Mouse (Mus musculus): Measurements from ENCODE around the gene Prpf18. TPM values are rescaled to one million over a fixed set of nuclear protein-coding genes. Genes with fewer than 3 reads are reported as not detected.

Prpf18 gene
- 61.5 TPM for polyA plus RNA-seq (2014; fragmentation: Illumina TruSeq; extraction: RNeasy Lipid Tissue Mini Kit (QIAGEN cat#74804); ENCODE audit: low read depth, low replicate concordance)

DNA sequence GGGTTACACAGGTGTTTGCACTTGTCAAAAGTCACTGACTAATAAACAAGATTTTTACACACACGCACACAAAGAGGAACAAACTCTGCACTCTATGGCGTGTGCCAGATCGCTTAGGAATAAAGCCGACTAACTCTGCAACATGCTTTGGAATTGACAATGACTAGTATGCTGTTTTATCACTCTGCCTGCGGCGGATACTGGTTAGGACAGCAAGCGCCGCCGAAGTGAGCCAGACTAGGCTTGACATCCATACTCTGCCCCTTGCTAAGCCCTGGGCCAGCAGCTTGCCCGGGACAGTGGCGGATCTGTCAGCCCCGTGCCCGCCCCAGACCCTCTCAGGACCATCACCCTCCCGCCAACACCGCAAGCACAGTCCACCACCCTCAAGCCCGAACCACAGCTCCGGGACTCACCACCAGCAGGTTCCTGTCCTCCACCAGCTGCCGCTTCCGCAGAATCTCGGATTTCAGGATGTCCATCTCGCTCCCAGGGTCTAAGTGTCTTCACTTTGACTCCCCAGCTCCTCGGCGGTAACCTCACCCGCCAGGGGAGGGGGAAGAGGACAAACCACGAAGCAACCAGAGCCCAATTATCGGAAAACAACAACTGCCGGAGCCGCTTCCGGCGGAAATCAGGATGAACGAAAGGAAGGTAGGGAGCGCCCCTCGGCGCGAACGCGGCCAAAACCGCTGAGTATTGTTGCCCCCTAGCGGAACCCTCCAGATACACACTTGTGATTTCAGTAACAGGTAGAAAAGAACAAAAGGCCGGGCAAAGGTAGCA, at the start of gene Prpf18:
TSS of gene Prpf18 (minus strand) at position 614 of the 786 bp plus-strand sequence.

Other genes with a start within 250 kb of the Prpf18 start
- gene Bend7, start 65.7 kb upstream of the Prpf18 start, polyA plus RNA-seq (2014; fragmentation: Illumina TruSeq; extraction: RNeasy Lipid Tissue Mini Kit (QIAGEN cat#74804); ENCODE audit: low read depth, low replicate concordance), result 6.7 TPM
- 34.1 TPM for gene Sephs1, start 229.5 kb upstream of the Prpf18 start, polyA plus RNA-seq (2014; fragmentation: Illumina TruSeq; extraction: RNeasy Lipid Tissue Mini Kit (QIAGEN cat#74804); ENCODE audit: low read depth, low replicate concordance)

Measured in sigmoid colon, adult 10 weeks (tissue).